Mouse (Mus musculus) hindbrain, embryonic 11.5 days (tissue): Measurements from ENCODE around the gene Snrpd3. TPM values are rescaled to one million over a fixed set of nuclear protein-coding genes. Genes with fewer than 3 reads are reported as not detected.

Source experiments
- ATAC-seq: fragments of 200-750 bp; cut with Nextera tagmentation; 2 replicates; pipeline ENCODE4 v1.8.0; 2017; ENCODE audit warnings: mild to moderate bottlenecking, moderate TSS enrichment, moderate library complexity; ENCODE audit not compliant: low FRiP score
- DNase-seq: peaks from one replicate; pipeline ENCODE4 v3.0.0-alpha.2; 2015; ENCODE audit warnings: low spot score
- H3K27ac ChIP-seq: fragments of 300-500 bp; sonication (generic); 2 replicates; pipeline ENCODE4 v1.5.1; 2014; ENCODE audit warnings: mild to moderate bottlenecking, low read depth, low read length
- H3K27me3 ChIP-seq: fragments of 300-500 bp; sonication (generic); 2 replicates; pipeline ENCODE4 v1.6.1; 2014; ENCODE audit warnings: mild to moderate bottlenecking, low read length, moderate library complexity, mixed read lengths; ENCODE audit not compliant: control insufficient read depth, insufficient read depth
- H3K36me3 ChIP-seq: fragments of 300-500 bp; sonication (generic); 2 replicates; pipeline ENCODE4 v1.6.1; 2014; ENCODE audit warnings: mild to moderate bottlenecking, low read length, moderate library complexity, mixed read lengths; ENCODE audit not compliant: control insufficient read depth, insufficient read depth
- H3K4me1 ChIP-seq: fragments of 300-500 bp; sonication (generic); replicated peaks from 2 replicates; pipeline ENCODE4 v1.6.1; 2014; ENCODE audit warnings: low read length, mixed read lengths; ENCODE audit not compliant: control insufficient read depth, insufficient read depth
- H3K4me2 ChIP-seq: fragments of 300-500 bp; sonication (generic); replicated peaks from 2 replicates; pipeline ENCODE4 v1.6.1; 2014; ENCODE audit warnings: mild to moderate bottlenecking, low read depth, low read length
- H3K4me3 ChIP-seq: fragments of 300-500 bp; sonication (generic); 2 replicates; pipeline ENCODE4 v1.5.1; 2014; ENCODE audit warnings: low read depth, low read length
- H3K9ac ChIP-seq: fragments of 300-500 bp; sonication (generic); 2 replicates; pipeline ENCODE4 v1.6.1; 2014; ENCODE audit warnings: low read depth, low read length
- H3K9me3 ChIP-seq: fragments of 300-500 bp; sonication (generic); 2 replicates; pipeline ENCODE4 v1.6.1; 2016; ENCODE audit warnings: low read length; ENCODE audit not compliant: control insufficient read depth
- WGBS: fragments of 180-500 bp; shearing (Covaris S2); extraction: QIAGEN DNeasy Blood & Tissue Kit; methylation state at CpG from one replicate; pipeline ENCODE4 v1.1.7; 2014; 5-methylcytosine and 5-hydroxymethylcytosine counted together
- polyA plus RNA-seq: library from polyadenylated mRNA; unstranded; fragments of >200 nt; fragmentation: Nextera tagmentation; extraction: Ambion mirVana; gene quantifications from 2 replicates; pipeline ENCODE4 v1.2.1, GENCODE M21; 2014

Gene Snrpd3
- polyA plus RNA-seq, 1 experiment from 2014 or later: 180 TPM

GRCm38 (mm10) chr10:75552106-75552505, 34.8 kb downstream of the Snrpd3 start:
- Histone ChIP-seq H3K36me3 (no peaks in the 10 kb centered on the region), H3K4me2 (no peak overlapping the region), H3K4me1 (no peaks in the 10 kb centered on the region), H3K27me3 (no peaks in the 10 kb centered on the region), H3K9me3 (no peaks in the 10 kb centered on the region), H3K27ac (no peak overlapping the region), H3K4me3 (no peak overlapping the region), H3K9ac (no peak overlapping the region)
- ATAC-seq (no peak), DNase-seq (no peak)
- 95% methylated on average over 2 of the region's 2 CpGs for WGBS

DNA sequence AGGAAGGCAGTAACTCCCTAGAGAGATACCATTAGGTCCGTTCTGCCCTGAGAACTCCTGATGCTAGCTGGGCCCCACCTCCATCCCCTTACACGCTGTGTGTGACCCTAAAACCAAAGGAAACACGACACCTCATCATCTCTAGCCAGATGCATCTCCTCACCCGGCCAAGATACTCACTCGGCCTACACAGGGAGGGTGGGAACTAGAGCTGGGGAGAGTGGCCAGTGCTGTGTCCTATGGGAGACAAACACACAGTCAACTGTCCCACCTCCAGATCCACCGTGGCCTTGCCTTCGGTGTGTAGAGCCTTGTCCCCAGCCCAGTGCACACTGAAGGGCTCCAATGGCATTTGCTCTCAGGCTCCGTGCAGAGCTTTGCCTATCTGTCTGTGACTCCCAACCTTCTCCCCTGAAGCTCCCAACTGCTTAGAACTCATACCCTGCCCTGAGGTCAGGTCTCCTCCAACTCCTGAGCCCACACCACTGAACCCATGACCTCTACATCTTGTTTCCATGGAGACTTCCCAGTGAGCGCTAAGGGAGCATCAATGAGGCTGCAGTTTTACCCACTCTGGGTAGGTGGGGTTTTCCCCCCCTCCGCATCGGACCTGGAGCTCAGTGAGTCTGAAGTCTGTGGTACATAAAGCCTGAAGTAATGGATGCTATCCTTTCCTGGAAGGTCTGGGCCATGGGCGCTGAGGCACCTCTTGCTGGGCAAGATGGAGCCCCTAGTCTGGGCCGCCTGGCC, 35.5 kb downstream of the Snrpd3 start:
- ATAC-seq (no peak), DNase-seq (no peak)
- H3K27ac ChIP-seq: no peak overlapping the region
- no peak overlapping the region for H3K9ac ChIP-seq
- no peak overlapping the region for H3K4me2 ChIP-seq
- no peaks in the 10 kb centered on the region for H3K9me3 ChIP-seq
- H3K27me3 ChIP-seq: no peaks in the 10 kb centered on the region
- no peak overlapping the region for H3K4me3 ChIP-seq
- H3K36me3 ChIP-seq: no peaks in the 10 kb centered on the region
- WGBS: 66% methylated on average over 13 of the region's 13 CpGs
- no peaks in the 10 kb centered on the region for H3K4me1 ChIP-seq

- peaks cover 2% of the 10 kb centered on the region; the same call in 1 of the 2 replicates for H3K27me3 ChIP-seq
- no peak for ATAC-seq
Measured at GRCm38 (mm10) chr10:75554090-75554489, 36.7 kb downstream of the Snrpd3 start.

GRCm38 (mm10) chr10:75555557-75555956, 38.2 kb downstream of the Snrpd3 start:
- H3K27me3 ChIP-seq: peaks cover 10% of the 10 kb centered on the region; the same call in 1 of the 2 replicates
- 80% methylated on average over 6 of the region's 6 CpGs for WGBS
- H3K4me2 ChIP-seq: no peak overlapping the region
- H3K9me3 ChIP-seq: no peaks in the 10 kb centered on the region
- DNase-seq (no peak), ATAC-seq (no peak)
- no peak overlapping the region for H3K4me3 ChIP-seq
- H3K4me1 ChIP-seq: 0 out of 2 replicates have a peak, but pooled peaks cover 2% of the 10 kb centered on the region
- H3K36me3 ChIP-seq: no peaks in the 10 kb centered on the region
- H3K27ac ChIP-seq: no peak overlapping the region
- no peak overlapping the region for H3K9ac ChIP-seq

More at GRCm38 (mm10) chr10:75554090-75554489, 36.7 kb downstream of the Snrpd3 start:
- H3K27ac ChIP-seq: no peak overlapping the region
- H3K4me2 ChIP-seq: no peak overlapping the region
- no peak overlapping the region for H3K4me3 ChIP-seq
- DNase-seq: no peak
- WGBS: 89% methylated on average over 8 of the region's 8 CpGs
- no peaks in the 10 kb centered on the region for H3K36me3 ChIP-seq
- H3K9me3 ChIP-seq: no peaks in the 10 kb centered on the region
- no peak overlapping the region for H3K9ac ChIP-seq
- H3K4me1 ChIP-seq: no peaks in the 10 kb centered on the region

DNA sequence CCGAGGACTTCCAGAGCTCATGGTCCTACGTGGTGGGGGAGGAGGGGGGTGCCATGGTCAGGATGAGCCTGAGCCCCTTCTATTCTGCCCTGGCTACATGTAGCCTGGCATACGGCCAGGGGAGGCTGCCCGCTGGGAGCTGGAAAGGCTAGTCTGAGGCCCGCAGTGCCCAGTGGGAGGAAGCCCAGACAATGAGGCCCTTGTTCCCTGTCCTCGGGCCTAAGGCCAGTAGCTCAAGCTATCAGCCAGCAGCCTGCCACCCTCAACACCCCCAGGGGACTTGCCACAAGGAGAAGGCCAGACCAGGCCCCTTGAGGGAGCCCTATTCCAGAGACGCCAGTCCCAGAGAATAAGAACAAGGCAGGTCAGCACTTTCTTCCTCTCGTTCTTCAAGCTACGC, 38.7 kb downstream of the Snrpd3 start:
- Histone ChIP-seq H3K27ac (peak overlapping the region; percentile 10; the same call in 1 of the 2 replicates), H3K27me3 (peaks cover 10% of the 10 kb centered on the region; the same call in 1 of the 2 replicates), H3K36me3 (no peaks in the 10 kb centered on the region), H3K9ac (no peak overlapping the region), H3K4me3 (no peak overlapping the region), H3K4me2 (no peak overlapping the region), H3K4me1 (0 out of 2 replicates have a peak, but pooled peaks cover 2% of the 10 kb centered on the region), H3K9me3 (no peaks in the 10 kb centered on the region)
- peak; percentile 37 for DNase-seq
- ATAC-seq: peak; percentile 17
- 53% methylated on average over 9 of the region's 9 CpGs for WGBS

DNA sequence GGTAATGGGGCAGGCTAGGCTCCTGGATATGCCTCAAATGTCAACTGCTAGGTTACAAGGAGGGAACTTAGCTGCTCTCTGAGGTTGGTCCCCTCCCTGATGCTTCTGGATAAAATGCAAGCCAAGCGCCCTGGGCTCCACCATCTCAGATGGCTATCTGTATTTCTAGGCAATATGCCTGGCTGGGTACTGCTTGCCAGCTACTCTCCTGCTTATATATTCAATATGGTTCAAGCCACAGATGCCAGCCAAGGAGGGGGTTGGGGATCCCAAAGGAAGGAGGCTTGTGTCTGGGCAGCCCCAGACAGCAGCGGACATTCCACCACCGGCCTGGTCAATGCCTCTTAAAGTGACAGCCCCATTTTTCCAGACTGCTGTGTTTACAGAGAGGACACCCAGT, 41.2 kb downstream of the Snrpd3 start:
- Histone ChIP-seq H3K4me2 (peak overlapping the region; percentile 99), H3K27ac (peak overlapping the region; percentile 79), H3K36me3 (no peaks in the 10 kb centered on the region), H3K4me3 (no peak overlapping the region; the same call in 1 of the 2 replicates), H3K9me3 (no peaks in the 10 kb centered on the region), H3K27me3 (peaks cover 10% of the 10 kb centered on the region; the same call in 1 of the 2 replicates), H3K9ac (peak overlapping the region; percentile 36; the same call in 1 of the 2 replicates), H3K4me1 (0 out of 2 replicates have a peak, but pooled peaks cover 2% of the 10 kb centered on the region)
- 31% methylated on average over 3 of the region's 3 CpGs for WGBS
- ATAC-seq (no peak), DNase-seq (peak; percentile 14)

DNA sequence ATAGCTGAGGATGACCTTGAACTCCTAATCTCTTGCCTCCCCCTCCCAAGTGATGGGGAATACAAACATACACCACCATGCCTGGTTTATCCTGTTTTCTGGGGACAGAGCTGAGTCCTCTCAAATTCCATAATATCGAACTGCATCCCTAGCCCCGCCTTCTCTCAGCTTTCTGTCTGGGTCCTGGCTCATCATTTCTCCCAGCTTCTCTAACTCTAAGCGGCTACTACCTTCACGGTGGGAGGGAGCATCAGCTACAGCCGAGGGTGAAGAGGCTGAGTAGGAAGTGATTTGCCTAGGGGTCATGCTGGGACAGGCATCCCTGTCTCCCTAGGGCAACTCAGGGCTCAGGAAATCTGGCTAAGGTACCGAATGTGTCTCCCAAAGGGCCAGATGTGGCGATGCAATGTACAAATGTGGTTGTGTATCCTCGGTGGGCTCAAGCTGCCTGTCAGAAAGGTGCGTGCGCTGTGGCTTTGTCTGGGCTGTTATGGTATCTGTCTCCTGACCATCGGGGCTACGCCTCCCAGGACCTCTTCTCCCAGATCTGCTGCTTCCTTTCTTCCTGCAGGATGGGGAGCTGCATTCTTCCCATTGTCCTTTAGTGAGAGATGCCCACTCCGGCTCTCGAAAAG, 41.8 kb downstream of the Snrpd3 start:
- H3K9ac ChIP-seq: peak overlapping the region; percentile 84
- H3K9me3 ChIP-seq: no peaks in the 10 kb centered on the region
- H3K4me3 ChIP-seq: peak overlapping the region; percentile 68
- ATAC-seq (peak; percentile 16; the same call in 1 of the 2 replicates), DNase-seq (peak; percentile 56)
- H3K4me2 ChIP-seq: peak overlapping the region; percentile 99
- 2% methylated on average over 14 of the region's 14 CpGs for WGBS
- H3K36me3 ChIP-seq: no peaks in the 10 kb centered on the region
- peak overlapping the region; percentile 79 for H3K27ac ChIP-seq
- peaks cover 10% of the 10 kb centered on the region; the same call in 1 of the 2 replicates for H3K27me3 ChIP-seq
- 0 out of 2 replicates have a peak, but pooled peaks cover 2% of the 10 kb centered on the region for H3K4me1 ChIP-seq

GRCm38 (mm10) chr10:75559676-75560548, 42.6 kb downstream of the Snrpd3 start, which contains the start of gene Lrrc75b:
TSS of gene Lrrc75b (minus strand) at chr10:75560330.
- Histone ChIP-seq H3K27me3 (peaks cover 10% of the 10 kb centered on the region; the same call in 1 of the 2 replicates), H3K4me1 (0 out of 2 replicates have a peak, but pooled peaks cover 2% of the 10 kb centered on the region), H3K9me3 (no peaks in the 10 kb centered on the region), H3K9ac (peak within 1 kb of the TSS; percentile 84), H3K36me3 (no peaks in the 10 kb centered on the region), H3K4me2 (peak within 1 kb of the TSS; percentile 99), H3K27ac (peak within 1 kb of the TSS; percentile 79), H3K4me3 (peak within 1 kb of the TSS; percentile 68)
- under 1% methylated on average over 67 of the region's 75 CpGs for WGBS
- ATAC-seq (peak; percentile 62), DNase-seq (peak; percentile 67)
